Mouse (Mus musculus) thymus, postnatal 25 days (tissue): ENCODE results near the gene Klhdc7b.

Experiments used
- DNase-seq: peaks from one replicate; pipeline ENCODE4 v3.0.0; 2022

The Klhdc7b gene

GRCm38 (mm10) chr15:89384617-89385016, at the start of gene Klhdc7b:
TSS of gene Klhdc7b (plus strand) at chr15:89384917.
- DNase-seq = no peak

DNA sequence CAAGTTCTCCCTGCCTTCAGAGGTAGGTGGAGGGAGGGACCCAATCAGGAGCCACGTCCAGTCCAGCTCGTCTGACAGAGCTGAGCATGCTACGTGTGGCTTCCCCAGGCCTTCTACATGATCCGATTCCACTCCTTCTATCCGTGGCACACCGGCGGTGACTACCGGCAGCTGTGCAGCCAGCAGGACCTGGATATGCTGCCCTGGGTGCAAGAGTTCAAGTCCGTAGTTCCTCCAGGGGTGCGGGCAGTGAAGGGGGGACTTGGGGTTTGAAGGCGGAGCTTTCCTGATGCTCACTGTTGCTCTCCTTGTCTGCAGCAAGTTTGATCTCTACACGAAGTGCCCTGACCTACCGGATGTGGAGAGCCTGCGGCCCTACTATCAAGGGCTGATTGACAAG, 48.3 kb upstream of the Klhdc7b start:
- DNase-seq = no peak

DNA sequence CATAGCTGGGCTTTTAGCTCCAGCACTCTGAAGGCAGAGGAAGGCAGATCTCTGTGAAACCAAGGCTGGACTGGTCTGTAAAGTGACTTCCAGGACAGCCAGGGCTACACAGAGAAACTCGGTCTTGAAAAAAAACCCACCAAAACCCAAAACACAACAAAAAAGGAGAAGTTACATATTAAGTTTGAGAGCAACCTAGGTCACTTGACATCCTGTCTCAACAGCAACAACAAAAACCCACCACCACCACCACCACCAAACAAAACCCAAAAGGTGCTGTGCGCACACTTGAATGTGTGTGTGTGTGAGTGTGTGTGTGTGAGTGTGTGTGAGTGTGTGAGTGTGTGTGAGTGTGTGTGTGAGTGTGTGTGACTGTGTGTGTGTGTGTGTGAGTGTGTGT, 45.0 kb upstream of the Klhdc7b start:
- no peak for DNase-seq

GRCm38 (mm10) chr15:89340136-89340535, 44.6 kb upstream of the Klhdc7b start:
- DNase-seq = no peak

GRCm38 (mm10) chr15:89341678-89342077, 43.0 kb upstream of the Klhdc7b start:
- no peak for DNase-seq

GRCm38 (mm10) chr15:89343325-89343724, 41.4 kb upstream of the Klhdc7b start:
- DNase-seq = no peak

- DNase-seq = no peak
These were observed 34.3 kb upstream of the Klhdc7b start for GRCm38 (mm10) chr15:89350447-89350846.

GRCm38 (mm10) chr15:89351302-89351701, 33.4 kb upstream of the Klhdc7b start:
- no peak for DNase-seq

DNA sequence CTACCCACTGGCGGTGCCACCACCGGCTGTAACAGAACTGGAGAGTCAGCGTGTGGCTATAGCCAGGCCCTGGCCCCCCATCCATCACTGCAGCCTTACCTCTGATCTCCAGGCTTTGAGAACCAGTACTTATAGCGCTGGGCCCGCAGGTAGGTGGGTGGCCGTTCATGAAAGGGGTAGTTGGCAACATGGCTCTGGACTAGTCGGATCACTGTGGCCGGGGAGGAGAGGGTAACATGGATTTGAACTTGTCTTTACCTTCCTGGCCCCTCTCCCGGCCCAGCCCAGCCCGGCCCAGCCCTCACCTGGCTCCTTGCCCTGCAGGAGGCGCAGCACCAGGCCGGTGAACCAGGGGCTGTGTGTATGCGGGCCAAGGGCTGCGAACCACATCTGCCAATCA, 32.7 kb upstream of the Klhdc7b start:
- DNase-seq = no peak

- DNase-seq = no peak
These were observed 31.9 kb upstream of the Klhdc7b start for GRCm38 (mm10) chr15:89352795-89353194.

GRCm38 (mm10) chr15:89353837-89354236, 30.9 kb upstream of the Klhdc7b start:
- no peak for DNase-seq

DNA sequence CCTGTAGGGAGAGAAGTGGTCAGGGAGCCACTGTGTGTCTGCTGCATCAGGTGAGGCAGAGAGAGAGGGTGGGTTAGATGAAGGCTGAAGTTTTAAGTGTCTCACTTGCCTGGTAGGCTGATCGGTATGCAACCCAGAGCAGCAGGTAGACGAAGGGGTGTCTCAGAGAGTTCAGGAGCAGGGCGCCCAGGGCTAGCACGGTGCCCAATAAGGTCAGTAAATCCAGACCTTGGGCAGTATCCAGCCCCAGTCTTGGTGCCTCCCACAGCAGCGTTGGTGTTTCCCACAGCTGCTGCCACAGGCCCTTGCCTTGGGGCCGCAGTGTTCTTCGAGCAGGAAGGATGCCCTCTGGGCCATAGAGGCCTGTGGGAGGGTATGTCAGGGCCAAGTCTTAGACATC, 30.3 kb upstream of the Klhdc7b start:
- no peak for DNase-seq

GRCm38 (mm10) chr15:89355241-89356187, 29.2 kb upstream of the Klhdc7b start, which contains the start of the genes Lmf2 and Ncaph2:
TSS of gene Lmf2 (minus strand) at chr15:89355659.
TSS of gene Ncaph2 (plus strand) at chr15:89355719.
- peak; percentile 95 for DNase-seq

DNA sequence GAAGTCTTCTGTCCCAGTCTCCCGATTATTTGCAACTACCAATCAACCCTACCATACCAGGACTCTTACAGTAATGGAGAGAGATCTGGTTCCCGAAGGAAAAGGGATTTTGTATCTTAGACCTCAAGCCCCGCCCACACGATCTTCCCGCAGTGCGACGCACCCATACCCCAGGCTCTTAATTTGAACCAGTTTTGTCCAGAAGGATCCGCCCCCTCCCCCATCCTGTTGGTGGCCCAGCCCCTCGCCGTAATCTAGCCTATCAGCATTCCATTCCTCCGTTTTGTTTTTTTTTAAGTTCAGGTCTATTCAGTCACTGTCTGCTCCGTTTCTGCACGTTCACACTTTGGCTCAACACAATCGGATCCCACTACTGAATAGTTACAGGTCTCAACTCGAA, 28.3 kb upstream of the Klhdc7b start:
- peak; percentile 81 for DNase-seq

DNA sequence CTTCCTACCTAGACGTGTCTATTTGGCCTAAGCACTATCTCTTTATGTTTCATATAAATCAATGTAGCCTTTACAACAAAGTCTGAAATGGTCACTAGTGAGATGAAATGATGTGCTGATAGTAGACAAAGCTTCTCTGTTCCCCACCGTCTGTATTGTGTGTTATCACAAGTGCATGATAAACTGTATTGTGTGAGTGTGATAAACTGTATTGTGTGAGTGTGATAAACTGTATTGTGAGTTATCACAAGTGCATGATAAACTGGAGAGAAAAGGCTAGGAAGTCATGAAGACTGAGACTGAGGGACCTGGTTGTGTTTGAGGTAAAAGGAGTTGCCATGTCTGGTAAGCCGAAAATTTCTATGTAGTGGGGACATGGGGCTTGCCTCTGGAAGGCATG, 25.9 kb upstream of the Klhdc7b start:
- no peak for DNase-seq

- DNase-seq = no peak
These were observed 21.7 kb upstream of the Klhdc7b start for GRCm38 (mm10) chr15:89363051-89363450.

GRCm38 (mm10) chr15:89365141-89365551, 19.6 kb upstream of the Klhdc7b start:
- no peak for DNase-seq

GRCm38 (mm10) chr15:89372068-89372467, 12.6 kb upstream of the Klhdc7b start:
- no peak for DNase-seq

DNA sequence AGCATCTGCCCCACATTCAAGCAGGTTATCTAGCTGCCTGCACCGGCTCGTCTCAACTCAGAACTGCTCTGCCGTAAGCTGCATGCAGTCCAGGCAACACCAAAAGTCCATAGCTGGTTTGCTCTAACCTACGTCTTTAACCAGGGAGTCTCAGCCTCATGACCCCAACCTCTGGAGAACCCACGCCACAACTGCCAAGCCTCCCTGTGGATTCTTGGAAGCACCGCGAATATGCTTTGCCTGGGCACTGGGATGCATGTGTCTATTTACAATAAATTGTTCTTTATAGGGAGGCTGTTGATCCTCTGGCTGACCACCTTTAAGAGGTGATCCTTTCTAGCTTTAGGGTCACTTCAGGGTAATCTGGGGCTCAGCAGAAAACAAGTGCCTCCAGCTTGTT, 12.2 kb upstream of the Klhdc7b start:
- DNase-seq = no peak

GRCm38 (mm10) chr15:89373027-89373761, 11.5 kb upstream of the Klhdc7b start:
- DNase-seq = peak; percentile 89

- peak; percentile 92 for DNase-seq
These were observed 10.9 kb upstream of the Klhdc7b start, which contains the start of gene Sco2 for GRCm38 (mm10) chr15:89373762-89374248. TSS of gene Sco2 (minus strand) at chr15:89373846.

GRCm38 (mm10) chr15:89374340-89374739, 10.4 kb upstream of the Klhdc7b start:
- no peak for DNase-seq

GRCm38 (mm10) chr15:89374801-89375534, 9.7 kb upstream of the Klhdc7b start:
- no peak for DNase-seq
